Mouse (Mus musculus): ENCODE measurements around the gene E030018B13Rik. TPM values are rescaled to one million over a fixed set of nuclear protein-coding genes. Genes with fewer than 3 reads are reported as not detected.

Gene E030018B13Rik
- total and polyA plus RNA-seq, 3 experiments, result 0.07 TPM; not detected in 2

DNA sequence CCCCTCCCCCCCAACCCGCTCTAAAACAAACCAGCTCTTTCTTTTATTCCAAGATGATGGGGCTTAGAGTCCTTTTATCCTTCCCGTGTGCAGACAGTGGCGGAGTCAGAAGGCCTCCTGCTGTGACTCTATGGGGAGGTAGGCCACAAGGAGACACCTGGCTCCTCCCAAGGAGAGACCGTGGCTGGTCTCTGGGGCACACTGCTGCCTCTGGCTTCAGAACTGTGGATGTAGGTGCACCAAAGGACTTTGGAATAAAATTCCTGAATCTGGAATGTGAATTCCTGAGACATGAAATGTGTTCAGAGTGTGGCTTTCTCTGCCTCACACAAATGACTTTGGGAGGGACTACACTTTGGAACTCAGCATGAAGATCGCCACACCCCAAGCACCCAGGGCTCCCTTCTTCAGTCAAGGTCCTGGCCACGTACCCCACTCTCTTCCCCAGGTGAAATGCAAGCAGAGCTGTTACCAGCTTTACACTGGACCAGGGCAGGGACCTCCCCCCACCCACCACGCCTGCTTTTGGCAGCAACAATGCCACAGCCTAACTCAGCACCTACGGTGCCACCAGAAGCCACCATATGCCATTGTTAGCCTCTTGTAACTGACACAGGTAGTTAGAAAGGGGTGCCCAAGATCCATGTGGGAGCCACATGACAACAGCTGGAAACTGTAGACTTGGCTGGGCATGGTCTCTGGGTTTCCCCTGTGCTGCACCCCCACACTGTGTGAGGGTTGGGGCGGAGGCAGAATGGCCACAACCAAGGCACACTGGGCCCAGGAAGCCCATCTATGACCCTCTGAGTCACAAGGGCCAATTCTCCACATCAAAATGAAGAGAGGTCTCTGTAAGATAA, 27.3 kb upstream of the E030018B13Rik start:
- Histone ChIP-seq H3K79me2 (ENCODE audit: control insufficient read depth, insufficient read depth, low read length, poor library complexity) (0 out of 2 replicates have a peak, but pooled peaks cover 3% of the 10 kb centered on the region), H3K4me1 (ENCODE audit: control insufficient read depth in 1 of 2, insufficient read depth in 2 of 2, low read length in 2 of 2) (no peaks in the 10 kb centered on the region), H3K27ac (ENCODE audit: control insufficient read depth, low read depth, low read length) (no peak overlapping the region), H3K9me3 (replicated peaks; ENCODE audit: insufficient read depth, low read length) (no peaks in the 10 kb centered on the region), H3K9ac (ENCODE audit: control insufficient read depth, low read depth, low read length, poor library complexity, severe bottlenecking) (no peak overlapping the region), H3K4me3 (ENCODE audit: control insufficient read depth in 1 of 2, insufficient read depth in 1 of 2, low read depth in 2 of 2, low read length in 2 of 2) (no peak overlapping the region), H3K27me3 (ENCODE audit: control insufficient read depth in 1 of 2, insufficient read depth in 2 of 2, low read length in 2 of 2) (no peaks in the 10 kb centered on the region), H3K36me3 (ENCODE audit: control insufficient read depth in 1 of 2, insufficient read depth in 2 of 2, low read length in 2 of 2) (no peaks in the 10 kb centered on the region; a peak in 1 of 4 replicates)
- no peak for DNase-seq (ENCODE audit: low read depth, low spot score)
- TF ChIP-seq MAX (IDR thresholded peaks at IDR 0.05; ENCODE audit: low read length) (no peak), NELFE (IDR thresholded peaks at IDR 0.05; ENCODE audit: low read depth, low read length) (no peak), SIN3A (IDR thresholded peaks at IDR 0.05; ENCODE audit: low read length) (no peak), JUND (IDR thresholded peaks at IDR 0.05; ENCODE audit: low read depth, low read length) (no peak), POLR2AphosphoS2 (IDR thresholded peaks at IDR 0.05; ENCODE audit: low read length) (no peak), KAT2A (conservative IDR thresholded peaks at IDR 0.05; ENCODE audit: low read depth, low read length) (no peak), USF2 (IDR thresholded peaks at IDR 0.05; ENCODE audit: borderline replicate concordance in 1 of 2, insufficient read depth in 1 of 2, low read depth in 1 of 2, low read length in 2 of 2) (no peak), UBTF (IDR thresholded peaks at IDR 0.05; ENCODE audit: borderline replicate concordance, insufficient read depth, low read depth, low read length) (no peak), CTCF (IDR thresholded peaks at IDR 0.05 in 2 of 3, conservative IDR thresholded peaks at IDR 0.05 in 1 of 3; ENCODE audit: control insufficient read depth in 1 of 3, insufficient read depth in 1 of 3, low read depth in 2 of 3, low read length in 3 of 3, poor library complexity in 1 of 3, severe bottlenecking in 1 of 3) (no peak), E2F4 (IDR thresholded peaks at IDR 0.05; ENCODE audit: borderline replicate concordance, low read depth, low read length) (no peak), MXI1 (IDR thresholded peaks at IDR 0.05; ENCODE audit: low read depth, low read length) (no peak), RAD21 (IDR thresholded peaks at IDR 0.05; ENCODE audit: low read depth, low read length) (no peak), CHD1 (IDR thresholded peaks at IDR 0.05; ENCODE audit: low read depth, low read length) (no peak), ZKSCAN1 (IDR thresholded peaks at IDR 0.05; ENCODE audit: low read depth, low read length) (no peak), NRF1 (IDR thresholded peaks at IDR 0.05; ENCODE audit: insufficient read depth, low read depth, low read length, poor library complexity, severe bottlenecking) (no peak), ZNF384 (IDR thresholded peaks at IDR 0.05; ENCODE audit: low read depth, low read length) (no peak), MYC (IDR thresholded peaks at IDR 0.05; ENCODE audit: low read depth, low read length) (no peak), POLR2AphosphoS5 (IDR thresholded peaks at IDR 0.05; ENCODE audit: borderline replicate concordance, low read depth, low read length) (no peak), POLR2A (IDR thresholded peaks at IDR 0.05; ENCODE audit: control insufficient read depth in 1 of 2, insufficient read depth in 1 of 2, low read depth in 1 of 2, low read length in 2 of 2, poor library complexity in 1 of 2) (no peak)

Data from MEL (cell line).